Mouse (Mus musculus): ENCODE measurements at regions not wholly inside any gene's neighbourhood (a gene's known extent, or its start where the extent isn't known, plus 50 kb on each side); places are given as distances from the start of the nearest gene placed in this dataset.

DNA sequence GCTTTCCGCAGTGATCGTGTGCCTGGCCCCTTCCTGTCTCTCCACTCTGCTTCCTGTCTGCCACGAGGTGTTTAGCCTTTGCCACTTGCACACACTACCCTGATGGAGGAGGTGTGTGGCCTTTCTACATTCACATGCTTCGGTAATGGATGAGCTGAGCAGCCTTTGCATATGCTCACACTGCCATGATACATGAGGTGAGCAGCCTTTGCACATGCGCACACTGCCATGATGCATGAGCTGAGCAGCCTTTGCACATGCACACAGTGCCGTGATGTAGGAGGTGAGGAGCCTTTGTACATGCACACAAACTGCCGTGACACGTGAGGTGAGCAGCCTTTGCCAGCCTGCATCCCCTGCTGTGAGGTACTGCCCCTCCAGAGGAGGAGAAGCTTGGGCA lies 58.3 kb downstream of the Erv3 start:
- DNase-seq: no peak

DNA sequence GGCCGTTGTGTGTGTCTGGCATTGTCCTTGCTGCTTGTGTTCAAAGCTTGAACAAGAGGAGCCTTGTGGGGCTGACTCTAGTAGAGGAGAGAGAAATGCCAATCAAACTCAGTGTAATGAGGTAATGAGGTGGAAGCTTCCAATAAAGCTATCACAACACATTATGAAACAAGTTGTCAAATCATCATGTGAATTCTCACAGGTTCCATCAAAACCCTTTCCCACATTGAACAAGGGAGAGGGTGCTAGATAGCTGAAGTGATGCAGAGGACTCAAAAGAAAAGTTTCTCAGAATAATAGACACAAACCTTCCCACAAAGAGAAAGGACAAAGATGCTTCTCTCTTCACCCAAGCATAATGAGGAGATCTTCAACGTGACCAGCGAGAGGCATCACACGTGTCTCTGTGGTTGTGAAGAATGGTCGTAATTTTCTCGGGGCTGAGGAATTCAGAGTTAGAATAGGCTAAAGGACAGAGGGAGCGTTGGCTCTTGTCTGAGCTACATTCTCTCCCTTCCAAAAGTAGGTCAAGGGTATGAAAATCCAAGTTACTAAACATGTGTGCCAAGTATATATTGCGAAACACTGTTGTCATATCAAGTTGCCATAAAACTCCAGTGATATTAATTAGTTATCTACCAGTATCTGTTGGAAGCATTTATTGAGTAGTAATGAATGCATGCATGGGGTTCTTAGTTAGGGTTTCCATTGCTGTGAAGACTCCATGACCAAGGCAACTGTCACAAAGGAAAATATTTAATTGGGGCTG lies 59.2 kb downstream of the Erv3 start:
- DNase-seq: no peak

DNA sequence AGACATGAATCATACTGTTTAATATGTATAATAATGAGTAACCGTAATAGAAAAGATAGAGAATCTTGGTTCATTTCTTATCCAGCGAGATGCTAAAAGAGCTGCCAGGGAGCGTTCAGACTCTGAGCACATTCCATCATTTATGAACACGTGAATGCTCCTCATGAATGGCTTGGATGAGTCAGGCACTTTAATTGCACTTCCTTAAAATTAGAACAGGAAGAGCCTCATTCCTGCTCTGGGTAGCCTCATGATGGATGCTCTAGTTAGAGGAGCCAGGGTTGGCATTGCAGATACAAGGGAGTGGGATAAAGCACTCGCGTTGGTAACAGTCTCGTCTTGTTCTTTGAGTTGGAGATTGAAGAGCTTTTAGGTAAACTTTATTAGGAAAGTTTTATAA lies 60.1 kb downstream of the Erv3 start:
- DNase-seq: no peak

DNA sequence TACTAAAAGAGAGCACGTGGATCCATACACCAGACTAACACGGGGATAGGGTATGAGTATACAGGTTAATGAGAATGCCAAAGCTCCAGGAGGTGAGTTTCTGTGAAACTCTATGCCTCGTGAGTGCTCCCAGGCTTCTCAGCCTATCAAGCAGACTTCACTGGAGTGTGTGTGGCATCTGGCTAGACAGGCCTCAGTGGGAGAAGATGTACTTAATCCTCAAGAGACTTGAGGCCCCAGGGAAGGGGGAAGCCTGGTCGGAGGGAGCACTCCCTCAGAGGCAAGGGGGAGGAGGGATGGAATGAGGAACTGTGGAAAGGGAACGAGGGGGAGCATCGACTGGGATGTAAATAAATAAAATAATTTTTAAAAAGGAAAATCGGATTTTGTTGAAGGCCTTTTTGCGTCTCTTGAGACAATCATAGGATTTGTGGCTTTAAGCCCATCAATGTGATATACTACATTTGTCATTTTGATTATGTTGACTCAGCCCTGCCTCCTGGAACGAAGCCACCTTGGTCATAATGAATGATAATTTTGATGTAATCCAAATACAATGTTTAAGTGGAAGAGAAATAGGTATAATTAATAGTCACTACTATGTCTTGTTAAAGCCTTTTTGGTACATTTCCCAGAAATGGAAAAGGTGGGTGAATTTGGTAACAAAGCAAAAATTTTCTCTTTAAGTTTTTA lies 62.4 kb downstream of the Erv3 start:
- DNase-seq: no peak

DNA sequence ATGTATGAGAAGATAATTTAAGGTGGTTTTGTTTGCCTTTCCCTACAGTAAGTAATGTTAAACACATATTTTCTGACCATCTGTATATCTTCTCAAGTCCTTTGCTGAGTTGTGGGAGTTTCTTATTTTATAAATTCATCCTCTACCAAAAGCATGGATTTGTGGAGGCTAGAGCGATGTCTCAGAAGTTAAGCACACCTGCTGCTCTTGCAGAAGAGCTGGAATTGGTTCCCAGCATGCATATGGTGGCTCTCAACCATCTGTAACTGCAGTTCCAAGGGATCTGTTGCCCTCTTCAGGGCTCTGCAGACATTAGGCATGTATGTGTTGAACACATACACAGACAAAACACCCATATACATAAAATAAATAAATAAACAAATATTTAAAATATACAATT lies 84.2 kb downstream of the Erv3 start:
- DNase-seq: no peak

DNA sequence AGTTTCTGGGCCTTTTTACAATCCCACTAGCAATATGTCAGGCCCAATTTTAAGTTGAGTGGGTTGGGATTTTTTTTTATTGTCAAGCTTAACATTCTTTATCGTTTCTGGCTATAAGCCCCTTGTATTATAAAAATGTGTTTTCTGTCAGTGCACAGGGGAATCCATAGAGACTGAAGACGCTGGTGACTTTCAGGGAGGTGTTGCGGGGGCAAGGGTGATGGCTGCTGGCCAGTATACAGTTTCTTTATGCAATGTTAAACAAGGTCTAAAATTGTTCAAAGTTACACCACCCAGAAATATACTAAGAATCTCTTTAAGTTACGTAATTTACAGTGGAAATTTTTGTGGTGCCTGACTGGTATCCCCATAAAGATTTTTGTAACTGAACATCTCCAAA lies 85.9 kb downstream of the Erv3 start:
- no peak for DNase-seq

DNA sequence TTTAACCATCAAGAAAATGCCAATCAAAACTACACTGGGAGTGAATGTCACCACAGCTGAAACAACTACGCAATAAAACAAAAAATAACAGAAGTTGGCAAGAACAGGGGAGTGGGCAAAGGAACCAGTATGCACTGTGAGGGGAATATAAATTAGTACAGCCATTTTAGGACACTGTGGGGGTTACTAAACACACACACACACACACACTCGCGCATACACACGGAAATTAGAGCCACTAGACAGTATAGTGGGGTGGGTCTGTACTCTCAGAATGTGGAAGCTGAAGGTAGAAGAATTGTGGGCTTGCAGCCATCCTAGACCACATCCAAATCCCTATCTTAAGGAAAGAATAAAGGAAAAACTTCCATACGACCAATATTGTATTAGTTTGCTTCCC lies 87.4 kb downstream of the Erv3 start:
- no peak for DNase-seq

DNA sequence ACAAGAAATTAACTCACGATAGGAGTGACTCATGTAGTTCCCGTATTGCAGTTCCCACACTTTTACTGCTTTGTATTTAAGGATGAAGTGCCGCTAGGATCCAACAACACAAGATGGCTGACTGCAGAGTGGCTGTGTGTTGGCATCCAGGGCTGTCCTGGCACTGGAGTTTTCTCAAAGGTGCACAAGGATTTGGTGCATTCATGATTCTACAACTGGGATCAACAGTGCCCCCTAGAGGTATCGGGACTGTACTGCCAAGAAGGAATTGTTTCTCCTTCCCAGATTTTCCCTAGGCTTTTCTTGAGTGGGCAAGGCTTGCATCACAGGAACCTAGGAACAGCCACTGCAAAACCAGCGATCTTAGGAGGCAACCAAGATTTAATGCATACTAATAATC lies 88.7 kb downstream of the Erv3 start:
- peak; percentile 53 for DNase-seq

DNA sequence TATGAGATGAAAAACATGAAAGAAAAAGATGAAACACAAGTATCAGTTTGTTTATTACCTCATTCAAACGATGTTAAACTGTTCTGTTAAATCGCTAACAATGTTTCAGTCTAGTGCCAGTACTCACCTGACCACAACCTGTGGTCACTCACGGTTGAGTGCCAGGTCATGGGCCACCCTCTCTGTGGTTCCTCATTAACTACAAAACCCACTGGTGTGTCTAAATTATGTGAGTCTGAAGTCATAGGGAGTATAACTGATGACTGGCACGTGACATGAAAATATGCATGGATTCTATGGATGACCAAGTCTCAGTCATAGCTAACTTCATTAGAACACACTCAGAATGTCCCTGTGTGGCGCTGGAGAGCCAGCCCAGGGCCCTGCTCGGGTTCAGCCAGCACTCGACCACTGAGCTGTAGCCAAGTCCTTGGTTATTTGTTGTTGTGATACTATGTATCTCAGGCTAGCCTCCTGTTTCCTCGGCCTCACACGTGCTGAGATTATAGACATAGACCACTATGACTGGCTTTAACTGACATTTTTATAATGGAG lies 89.8 kb downstream of the Erv3 start:
- no peak for DNase-seq

DNA sequence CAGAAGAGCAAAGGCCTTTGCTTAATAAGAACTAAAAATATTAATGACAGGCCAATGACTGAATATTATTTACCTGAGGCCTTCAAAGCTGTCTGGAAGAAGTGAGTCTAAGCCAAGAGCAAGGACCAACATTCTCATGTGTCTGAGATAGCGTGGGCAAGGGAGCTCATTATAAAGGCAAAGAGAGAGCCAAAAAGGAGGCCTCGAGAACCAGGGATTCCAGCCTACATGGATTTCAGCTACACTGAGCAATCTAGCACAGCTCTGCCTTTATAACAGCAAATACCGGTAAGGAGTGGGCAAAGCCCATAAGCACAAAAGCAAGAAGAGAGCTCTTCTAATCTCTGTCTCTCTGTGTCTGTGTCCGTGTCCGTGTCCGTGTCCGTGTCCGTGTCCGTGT lies 93.0 kb downstream of the Erv3 start:
- DNase-seq: no peak

DNA sequence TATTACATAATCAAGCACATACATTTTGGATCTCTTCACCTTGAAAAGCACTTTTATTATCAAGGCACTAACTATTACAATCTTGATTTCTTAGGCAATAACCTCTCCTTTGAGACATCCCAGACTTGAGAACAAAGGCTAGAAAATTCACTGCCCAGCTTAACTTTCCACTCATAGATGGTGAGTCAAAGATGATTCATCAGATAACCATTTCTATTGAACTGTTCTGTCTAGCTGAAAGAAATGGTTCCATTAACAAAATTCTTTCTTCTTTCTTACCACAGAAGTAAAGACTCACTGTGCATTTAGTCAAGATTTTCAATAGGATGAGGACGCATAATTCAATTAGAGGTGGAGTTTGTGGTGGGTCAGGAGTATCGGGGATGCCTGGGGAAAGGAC lies 98.0 kb downstream of the Erv3 start:
- DNase-seq: no peak

DNA sequence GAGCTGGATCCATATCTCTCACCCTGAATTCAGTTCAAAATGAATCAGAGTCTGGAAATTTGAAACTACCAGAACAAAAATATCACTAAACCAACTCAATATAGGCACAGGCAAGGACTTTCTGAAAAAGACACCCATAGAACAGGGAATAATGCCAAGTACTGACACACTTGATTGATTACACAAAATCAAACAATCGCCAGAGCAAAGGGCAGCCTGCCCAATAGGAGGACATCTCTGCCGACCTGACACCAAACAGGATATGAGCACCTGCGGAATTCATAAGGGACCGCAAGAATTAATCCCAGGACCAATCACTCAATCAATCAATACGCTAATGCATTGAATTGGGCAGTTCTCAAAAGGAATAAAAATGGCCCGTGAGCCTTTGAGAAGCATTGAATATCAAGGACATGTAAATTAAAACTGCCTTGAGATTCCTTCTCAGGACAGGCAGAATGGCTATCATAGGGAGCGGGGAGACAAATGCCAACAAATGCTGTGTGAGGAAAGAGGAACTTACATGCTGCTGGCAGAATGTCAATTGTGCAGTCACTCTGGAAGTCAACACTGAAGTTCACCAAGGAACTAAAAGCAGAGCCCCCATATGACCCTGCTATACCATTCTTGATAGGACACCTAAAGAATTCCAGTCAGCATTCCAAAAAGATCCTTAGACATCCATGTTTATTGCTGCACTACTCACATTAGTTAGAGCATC lies 102.2 kb downstream of the Erv3 start:
- DNase-seq: no peak

DNA sequence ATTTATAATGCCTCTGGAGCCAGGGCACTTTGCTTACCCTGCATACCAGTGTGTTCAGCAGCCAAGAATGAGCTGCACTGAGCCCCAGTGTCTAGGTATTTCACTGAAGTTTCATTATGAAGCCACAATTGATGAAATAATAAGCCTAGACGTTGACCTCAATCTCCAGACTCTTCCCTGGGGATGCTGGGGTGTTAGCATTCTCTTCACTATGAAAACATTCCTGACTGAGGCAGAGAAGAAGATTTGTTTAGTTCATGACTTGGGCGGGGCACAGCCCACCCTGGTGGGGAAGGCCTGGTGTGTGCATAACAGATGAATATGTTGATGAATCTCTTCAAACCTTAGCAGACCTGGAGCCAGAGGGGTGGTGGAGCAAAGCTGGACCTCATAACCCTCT lies 104.4 kb downstream of the Erv3 start:
- no peak for DNase-seq

DNA sequence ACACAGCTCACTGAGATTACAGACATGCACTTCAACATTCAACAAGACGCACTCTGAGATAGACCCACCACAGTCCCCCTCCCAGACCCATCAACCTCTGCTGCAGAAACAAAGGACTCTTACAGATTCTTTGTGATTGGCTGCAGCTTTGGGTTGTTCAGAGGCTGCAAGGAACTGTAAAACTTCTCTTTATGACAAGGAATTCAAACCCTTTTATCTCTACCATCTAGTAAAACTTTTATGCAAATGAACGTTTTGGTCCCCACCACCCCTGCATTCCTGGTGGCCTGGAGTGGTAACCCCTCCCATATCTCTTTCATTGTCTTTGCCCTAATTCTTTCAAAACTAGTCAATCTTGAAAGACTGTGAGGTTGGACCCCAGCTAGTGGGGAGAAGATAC lies 106.1 kb downstream of the Erv3 start:
- no peak for DNase-seq

DNA sequence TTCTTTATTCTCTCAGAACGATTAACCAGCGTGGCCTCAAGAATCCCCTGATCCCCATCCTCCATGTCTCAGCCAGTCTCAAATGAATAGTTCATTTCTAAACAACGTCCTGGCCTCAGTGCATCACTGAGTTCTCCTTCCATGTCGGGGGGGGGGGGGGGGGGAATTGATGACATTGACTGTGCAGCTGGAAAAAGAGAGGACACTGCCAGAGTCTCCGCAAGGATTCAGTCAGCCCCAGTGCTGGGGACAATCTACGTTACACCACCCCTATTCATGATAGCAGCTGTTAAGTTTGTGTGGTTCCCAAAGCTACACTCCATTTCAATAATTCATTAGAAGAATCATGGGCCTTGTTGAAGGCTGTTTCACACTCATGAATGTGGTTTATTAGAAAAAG lies 108.9 kb downstream of the Erv3 start:
- DNase-seq: no peak

DNA sequence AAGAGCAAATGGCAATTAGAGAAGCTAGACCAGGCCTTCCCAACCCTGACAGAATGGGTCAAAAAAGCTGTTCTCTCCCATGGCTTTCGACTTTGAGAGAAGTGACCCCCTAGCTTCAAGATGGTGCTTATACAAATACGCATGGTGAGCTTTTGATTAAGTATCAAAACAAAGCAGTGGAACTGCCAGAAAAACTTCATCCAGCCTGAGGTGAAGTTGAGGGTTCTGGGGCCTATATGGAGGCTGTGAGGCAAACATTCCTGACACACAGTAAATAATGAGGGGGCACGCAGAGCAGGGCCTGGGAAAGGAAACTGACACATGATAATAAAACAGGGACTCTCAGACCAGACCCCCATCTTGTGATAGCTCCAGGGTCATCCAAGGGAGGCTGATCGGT lies 109.3 kb downstream of the Erv3 start:
- no peak for DNase-seq

DNA sequence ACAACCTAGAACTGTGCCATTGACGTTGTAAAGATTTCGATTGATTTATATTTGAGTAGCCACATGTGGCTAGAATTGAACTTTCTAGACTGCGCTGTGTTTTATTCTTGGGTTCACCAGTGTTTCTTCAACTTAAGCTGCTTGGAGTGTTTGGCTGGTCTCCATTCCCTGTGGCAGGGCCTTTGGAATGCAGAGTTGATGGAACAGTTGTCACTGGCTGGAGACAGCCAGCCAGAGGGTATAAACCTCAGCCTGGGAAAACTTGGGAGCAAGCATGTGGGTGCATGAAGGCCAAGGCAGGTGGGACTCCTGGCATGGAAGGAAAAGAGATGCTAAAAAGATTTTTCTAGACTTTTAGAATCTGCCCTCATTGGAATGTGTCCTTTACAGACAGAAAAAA lies 109.8 kb downstream of the Erv3 start:
- DNase-seq: no peak

DNA sequence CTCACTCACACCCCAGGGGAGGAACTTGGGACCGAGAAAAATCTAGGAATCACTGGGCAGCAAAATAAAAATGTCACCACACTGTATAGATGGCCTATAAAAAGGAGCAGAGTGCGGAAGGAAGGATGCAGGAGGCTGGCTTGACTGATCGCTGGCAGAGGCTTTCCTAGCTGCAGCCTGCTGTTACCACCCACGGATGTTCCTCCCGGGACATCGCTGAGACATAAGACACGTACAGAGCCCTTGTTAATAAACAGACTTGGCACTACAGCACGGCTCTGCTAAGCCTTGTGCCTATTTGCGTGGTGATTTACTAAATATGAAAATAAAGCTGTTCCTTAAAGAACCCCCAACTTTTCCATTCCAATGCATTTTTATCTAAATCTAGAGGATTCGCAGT lies 110.8 kb downstream of the Erv3 start:
- DNase-seq: no peak

DNA sequence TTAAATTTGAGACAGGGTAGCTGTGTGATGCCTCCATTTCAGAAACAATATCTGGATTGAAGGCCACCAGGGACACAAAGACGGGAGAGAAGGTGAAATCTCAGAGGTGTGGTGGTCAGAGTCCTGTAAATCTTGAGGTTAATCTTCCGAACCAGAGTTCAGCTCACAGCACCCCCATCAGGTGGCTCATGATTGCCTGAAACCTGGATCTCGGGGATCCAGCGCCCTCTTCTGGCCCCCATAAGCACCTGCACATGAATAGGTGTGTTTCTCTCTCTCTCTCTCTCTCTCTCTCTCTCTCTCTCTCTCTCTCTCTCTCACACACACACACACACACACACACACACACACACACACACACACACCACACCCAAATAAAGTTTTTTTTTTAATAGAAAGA lies 111.8 kb downstream of the Erv3 start:
- no peak for DNase-seq

DNA sequence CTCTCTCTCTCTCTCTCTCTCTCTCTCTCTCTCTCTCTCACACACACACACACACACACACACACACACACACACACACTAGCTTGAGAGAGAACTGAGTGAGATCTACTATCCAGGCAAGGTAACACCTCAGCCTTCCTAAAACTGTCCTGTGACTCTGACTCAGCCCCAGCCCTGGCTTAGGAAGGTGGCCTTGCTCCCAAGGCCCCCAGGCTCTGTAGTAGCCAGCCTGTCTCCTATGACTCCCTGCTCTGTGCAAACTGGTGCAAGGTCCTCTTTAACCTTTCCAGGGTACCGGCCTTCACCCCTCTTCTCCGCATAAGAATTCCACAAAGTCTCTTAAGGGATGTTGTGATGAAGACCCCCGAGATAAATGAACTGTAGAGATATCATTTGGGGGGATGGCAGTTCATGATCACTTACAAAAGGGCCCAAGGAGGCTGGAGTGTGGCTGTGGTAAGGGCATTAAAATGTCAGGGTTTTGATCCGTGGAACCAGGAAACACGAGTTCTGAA lies 114.1 kb downstream of the Erv3 start:
- DNase-seq: peak; percentile 84

DNA sequence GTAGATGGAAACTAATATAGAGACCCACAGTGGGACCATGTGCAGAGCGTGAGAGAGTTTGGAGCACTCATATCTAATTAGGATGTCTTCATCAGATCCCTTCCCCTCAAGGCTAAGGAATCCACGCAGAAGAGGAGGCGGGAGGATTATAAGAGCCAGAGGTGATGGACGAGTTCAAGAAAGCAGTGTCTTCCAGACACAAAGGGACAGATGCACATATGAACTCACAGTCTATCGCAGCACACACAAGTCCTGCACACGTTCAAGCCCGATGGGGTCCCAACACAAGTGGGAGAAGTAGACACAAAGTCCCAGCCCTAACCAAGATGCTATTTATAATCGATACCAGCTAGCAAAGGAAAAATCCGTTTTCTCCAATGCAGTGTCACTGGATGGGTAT lies 114.6 kb downstream of the Erv3 start:
- no peak for DNase-seq

DNA sequence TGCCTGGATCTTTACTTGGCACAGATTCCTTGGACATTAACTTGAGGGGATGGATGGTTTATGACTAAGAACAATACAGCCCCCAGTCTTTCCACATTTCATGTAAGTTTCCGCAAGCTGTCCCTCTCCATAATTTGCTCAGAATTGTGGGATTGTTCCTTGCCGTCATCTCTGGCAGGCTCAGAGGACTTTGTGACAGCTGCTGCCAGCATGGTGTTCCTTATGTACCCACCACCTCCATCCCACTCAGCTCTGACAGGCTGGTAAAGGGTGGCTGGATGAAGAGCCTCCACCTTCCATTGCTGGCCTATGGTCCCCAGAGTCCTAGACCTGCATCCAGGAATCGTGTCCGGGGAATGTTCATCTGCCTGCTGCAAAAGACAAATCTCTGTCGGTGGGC lies 119.1 kb downstream of the Erv3 start:
- DNase-seq: no peak

DNA sequence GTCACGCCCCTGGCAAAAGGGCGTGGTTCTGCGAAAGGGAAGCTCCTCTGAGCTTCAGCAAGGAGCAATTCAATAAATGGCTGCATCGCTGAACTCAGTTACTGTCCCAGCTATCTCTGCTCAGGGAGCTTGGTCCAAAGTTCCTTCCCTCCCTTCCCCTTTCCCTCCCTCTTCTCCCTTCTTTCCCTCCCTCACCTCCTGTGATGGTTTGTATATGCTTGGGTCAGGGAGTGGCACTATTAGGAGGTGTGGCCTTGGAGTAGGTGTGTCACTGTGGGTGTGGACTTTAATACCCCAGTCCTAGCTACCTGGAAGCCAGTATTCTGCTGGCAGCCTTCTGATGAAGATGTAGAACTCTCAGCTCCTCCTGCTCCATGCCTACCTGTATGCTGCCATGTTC lies 120.5 kb downstream of the Erv3 start:
- DNase-seq: no peak
